Mouse (Mus musculus): ENCODE data around the gene Orm2. TPM values are rescaled to one million over a fixed set of nuclear protein-coding genes. Genes with fewer than 3 reads are reported as not detected.

Orm2 gene
- polyA plus RNA-seq, 1 experiment from 2014 or later = not detected

DNA sequence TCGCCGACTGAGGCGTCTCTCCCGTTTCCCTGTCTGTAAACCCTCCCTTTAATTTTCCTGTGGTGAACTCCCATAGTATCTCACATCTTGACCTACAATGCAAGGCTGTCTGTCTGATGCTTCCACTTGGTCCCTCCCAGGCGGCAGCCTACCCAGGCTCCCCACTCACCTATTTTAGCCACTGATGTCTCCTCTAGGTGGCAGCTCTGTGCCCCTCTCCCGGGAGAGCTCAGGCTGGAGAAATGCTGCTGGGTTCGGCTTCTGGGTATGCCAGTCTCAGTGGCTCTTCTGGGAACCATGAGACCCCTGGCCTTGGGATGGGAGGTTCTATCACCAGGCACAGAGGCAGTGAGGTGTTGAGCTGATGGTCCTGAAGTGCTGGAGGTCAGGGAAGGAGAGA is 15.2 kb downstream of the Orm2 start:
- no peak for ATAC-seq (ENCODE audit: insufficient number of reproducible peaks, insufficient read depth, low FRiP score, low read depth)
- H3K4me2 ChIP-seq (ENCODE audit: low read length) = no peak overlapping the region
- peaks cover 48% of the 10 kb centered on the region for H3K36me3 ChIP-seq (ENCODE audit: control insufficient read depth, insufficient read depth, low read length)
- H3K9ac ChIP-seq (ENCODE audit: low read length) = no peak overlapping the region
- H3K9me3 ChIP-seq (ENCODE audit: control insufficient read depth, low read length) = no peaks in the 10 kb centered on the region
- WGBS = 67% methylated on average over 7 of the region's 7 CpGs
- H3K27ac ChIP-seq (replicated peaks in 1 of 2; ENCODE audit: control insufficient read depth in 1 of 2, insufficient read depth in 1 of 2, low read depth in 2 of 2, low read length in 2 of 2) = no peak overlapping the region
- H3K4me1 ChIP-seq (ENCODE audit: control insufficient read depth in 2 of 2, insufficient read depth in 2 of 2, low read length in 2 of 2) = no peaks in the 10 kb centered on the region
- H3K27me3 ChIP-seq (ENCODE audit: control insufficient read depth, insufficient read depth, low read length) = no peaks in the 10 kb centered on the region
- H3K4me3 ChIP-seq (ENCODE audit: control insufficient read depth in 1 of 2, insufficient read depth in 1 of 2, low read depth in 1 of 2, low read length in 2 of 2) = no peak overlapping the region

DNA sequence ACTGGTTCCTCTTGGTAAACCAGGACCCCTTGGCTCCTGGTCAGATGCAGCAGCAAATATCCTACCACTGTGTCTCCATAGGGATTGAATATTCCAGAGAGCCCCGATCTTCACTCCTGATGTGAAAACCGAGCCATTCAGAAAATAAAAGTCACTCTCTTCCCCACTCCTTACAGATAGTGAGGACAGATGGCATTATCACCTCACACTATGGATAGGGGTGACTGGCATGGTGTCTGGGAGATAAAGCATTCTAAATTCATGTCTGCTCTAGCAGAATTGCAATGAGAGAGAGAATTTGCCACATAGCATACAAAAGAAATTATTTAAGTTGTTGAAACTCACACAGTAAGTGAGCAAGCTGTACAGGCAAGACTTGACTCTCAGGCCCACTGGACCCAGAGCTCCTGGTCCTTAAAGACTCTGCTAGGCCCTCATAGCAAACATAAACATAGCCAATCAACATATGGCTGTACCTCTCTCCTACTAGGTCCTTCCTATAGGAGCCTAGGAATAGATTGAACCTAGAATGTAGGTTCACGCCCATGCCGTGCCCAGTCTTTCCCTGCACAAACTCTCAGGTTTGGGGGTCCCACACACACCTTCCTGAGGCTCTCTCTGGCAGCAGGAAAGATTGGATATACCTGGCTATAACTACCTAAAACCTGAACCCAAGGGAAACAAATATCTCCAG is 20.6 kb downstream of the Orm2 start:
- Histone ChIP-seq H3K27me3 (ENCODE audit: control insufficient read depth, insufficient read depth, low read length) (no peaks in the 10 kb centered on the region), H3K27ac (replicated peaks in 1 of 2; ENCODE audit: control insufficient read depth in 1 of 2, insufficient read depth in 1 of 2, low read depth in 2 of 2, low read length in 2 of 2) (no peak overlapping the region), H3K9ac (ENCODE audit: low read length) (no peak overlapping the region), H3K4me3 (ENCODE audit: control insufficient read depth in 1 of 2, insufficient read depth in 1 of 2, low read depth in 1 of 2, low read length in 2 of 2) (no peak overlapping the region), H3K4me2 (ENCODE audit: low read length) (no peak overlapping the region), H3K4me1 (ENCODE audit: control insufficient read depth in 2 of 2, insufficient read depth in 2 of 2, low read length in 2 of 2) (no peaks in the 10 kb centered on the region), H3K36me3 (ENCODE audit: control insufficient read depth, insufficient read depth, low read length) (peaks cover 42% of the 10 kb centered on the region), H3K9me3 (ENCODE audit: control insufficient read depth, low read length) (no peaks in the 10 kb centered on the region)
- WGBS = 75% methylated on average over 4 of the region's 4 CpGs
- ATAC-seq (ENCODE audit: insufficient number of reproducible peaks, insufficient read depth, low FRiP score, low read depth) = no peak

- Histone ChIP-seq H3K4me2 (ENCODE audit: low read length) (no peak overlapping the region), H3K9ac (ENCODE audit: low read length) (no peak overlapping the region), H3K27me3 (ENCODE audit: control insufficient read depth, insufficient read depth, low read length) (no peaks in the 10 kb centered on the region), H3K4me3 (ENCODE audit: control insufficient read depth in 1 of 2, insufficient read depth in 1 of 2, low read depth in 1 of 2, low read length in 2 of 2) (no peak overlapping the region), H3K27ac (replicated peaks in 1 of 2; ENCODE audit: control insufficient read depth in 1 of 2, insufficient read depth in 1 of 2, low read depth in 2 of 2, low read length in 2 of 2) (no peak overlapping the region), H3K36me3 (ENCODE audit: control insufficient read depth, insufficient read depth, low read length) (peaks cover 45% of the 10 kb centered on the region), H3K4me1 (ENCODE audit: control insufficient read depth in 2 of 2, insufficient read depth in 2 of 2, low read length in 2 of 2) (no peaks in the 10 kb centered on the region), H3K9me3 (ENCODE audit: control insufficient read depth, low read length) (no peaks in the 10 kb centered on the region)
- no peak for ATAC-seq (ENCODE audit: insufficient number of reproducible peaks, insufficient read depth, low FRiP score, low read depth)
- 82% methylated on average over 12 of the region's 12 CpGs for WGBS
Measured at GRCm38 (mm10) chr4:63383474-63383873, 21.2 kb downstream of the Orm2 start.

GRCm38 (mm10) chr4:63384262-63384661 is 22.0 kb downstream of the Orm2 start:
- no peaks in the 10 kb centered on the region for H3K9me3 ChIP-seq (ENCODE audit: control insufficient read depth, low read length)
- H3K9ac ChIP-seq (ENCODE audit: low read length) = no peak overlapping the region
- H3K27me3 ChIP-seq (ENCODE audit: control insufficient read depth, insufficient read depth, low read length) = no peaks in the 10 kb centered on the region
- no peak for ATAC-seq (ENCODE audit: insufficient number of reproducible peaks, insufficient read depth, low FRiP score, low read depth)
- no peak overlapping the region for H3K4me2 ChIP-seq (ENCODE audit: low read length)
- no peak overlapping the region for H3K4me3 ChIP-seq (ENCODE audit: control insufficient read depth in 1 of 2, insufficient read depth in 1 of 2, low read depth in 1 of 2, low read length in 2 of 2)
- H3K27ac ChIP-seq (replicated peaks in 1 of 2; ENCODE audit: control insufficient read depth in 1 of 2, insufficient read depth in 1 of 2, low read depth in 2 of 2, low read length in 2 of 2) = no peak overlapping the region
- H3K36me3 ChIP-seq (ENCODE audit: control insufficient read depth, insufficient read depth, low read length) = peaks cover 37% of the 10 kb centered on the region
- WGBS = 81% methylated on average over 4 of the region's 4 CpGs
- peaks cover 0 to 2% of the 10 kb centered on the region in 2 experiments; a peak in 1 of 4 replicates for H3K4me1 ChIP-seq (ENCODE audit: control insufficient read depth in 2 of 2, insufficient read depth in 2 of 2, low read length in 2 of 2)

DNA sequence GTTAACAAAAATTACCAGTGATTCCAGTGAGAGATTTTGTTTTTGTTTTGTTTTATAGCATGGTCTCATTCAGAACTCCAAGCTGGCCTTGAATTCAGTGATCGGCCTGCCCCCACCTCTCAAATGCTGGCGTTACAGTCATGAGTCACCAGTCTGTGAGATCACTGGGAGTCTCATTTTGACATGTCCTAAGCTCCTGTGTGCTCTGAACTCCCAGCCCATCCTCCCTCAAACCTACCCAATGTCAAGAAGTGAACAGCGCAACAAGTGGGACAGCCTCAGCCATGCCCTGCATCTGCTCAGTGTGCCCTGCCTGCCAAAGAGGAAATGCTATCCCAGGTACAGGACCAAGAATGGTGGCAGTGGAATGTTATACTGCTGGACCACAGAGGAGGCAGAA is 23.0 kb downstream of the Orm2 start:
- no peak for ATAC-seq (ENCODE audit: insufficient number of reproducible peaks, insufficient read depth, low FRiP score, low read depth)
- Histone ChIP-seq H3K9me3 (ENCODE audit: control insufficient read depth, low read length) (no peaks in the 10 kb centered on the region), H3K9ac (ENCODE audit: low read length) (no peak overlapping the region), H3K4me3 (ENCODE audit: control insufficient read depth in 1 of 2, insufficient read depth in 1 of 2, low read depth in 1 of 2, low read length in 2 of 2) (no peak overlapping the region), H3K4me2 (ENCODE audit: low read length) (no peak overlapping the region), H3K27me3 (ENCODE audit: control insufficient read depth, insufficient read depth, low read length) (no peaks in the 10 kb centered on the region), H3K4me1 (ENCODE audit: control insufficient read depth in 2 of 2, insufficient read depth in 2 of 2, low read length in 2 of 2) (peaks cover 0 to 4% of the 10 kb centered on the region in 2 experiments; a peak in 1 of 4 replicates), H3K36me3 (ENCODE audit: control insufficient read depth, insufficient read depth, low read length) (peaks cover 30% of the 10 kb centered on the region), H3K27ac (replicated peaks in 1 of 2; ENCODE audit: control insufficient read depth in 1 of 2, insufficient read depth in 1 of 2, low read depth in 2 of 2, low read length in 2 of 2) (no peak overlapping the region)
- 74% methylated on average over 3 of the region's 3 CpGs for WGBS

DNA sequence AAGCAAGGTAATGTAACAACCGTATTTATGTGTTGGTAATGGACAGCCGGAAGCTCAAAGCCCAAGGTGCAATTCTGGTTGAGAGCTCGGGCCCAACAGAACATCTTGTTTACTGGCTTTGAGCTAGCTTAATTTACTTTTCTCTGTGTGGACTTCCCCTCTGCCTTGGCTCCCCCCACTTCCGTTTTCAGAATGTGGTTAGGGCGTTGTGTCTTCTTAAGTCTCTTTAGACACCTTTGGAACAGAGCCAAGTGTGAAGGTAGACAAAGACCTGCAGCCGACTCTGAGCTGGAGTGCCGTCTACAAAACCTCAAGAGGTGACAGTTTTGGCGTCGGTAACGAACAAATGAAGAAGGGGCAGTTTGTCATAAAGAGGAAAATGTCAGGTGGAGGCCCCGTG is 23.5 kb downstream of the Orm2 start:
- no peaks in the 10 kb centered on the region for H3K9me3 ChIP-seq (ENCODE audit: control insufficient read depth, low read length)
- 78% methylated on average over 11 of the region's 11 CpGs for whole genome bisulfite sequencing
- no peak overlapping the region for H3K4me2 ChIP-seq (ENCODE audit: low read length)
- no peak for ATAC-seq (ENCODE audit: insufficient number of reproducible peaks, insufficient read depth, low FRiP score, low read depth)
- no peak overlapping the region for H3K4me3 ChIP-seq (ENCODE audit: control insufficient read depth in 1 of 2, insufficient read depth in 1 of 2, low read depth in 1 of 2, low read length in 2 of 2)
- peaks cover 0 to 4% of the 10 kb centered on the region in 2 experiments; a peak in 1 of 4 replicates for H3K4me1 ChIP-seq (ENCODE audit: control insufficient read depth in 2 of 2, insufficient read depth in 2 of 2, low read length in 2 of 2)
- H3K9ac ChIP-seq (ENCODE audit: low read length) = no peak overlapping the region
- no peak overlapping the region for H3K27ac ChIP-seq (replicated peaks in 1 of 2; ENCODE audit: control insufficient read depth in 1 of 2, insufficient read depth in 1 of 2, low read depth in 2 of 2, low read length in 2 of 2)
- H3K36me3 ChIP-seq (ENCODE audit: control insufficient read depth, insufficient read depth, low read length) = peaks cover 25% of the 10 kb centered on the region
- H3K27me3 ChIP-seq (ENCODE audit: control insufficient read depth, insufficient read depth, low read length) = no peaks in the 10 kb centered on the region

DNA sequence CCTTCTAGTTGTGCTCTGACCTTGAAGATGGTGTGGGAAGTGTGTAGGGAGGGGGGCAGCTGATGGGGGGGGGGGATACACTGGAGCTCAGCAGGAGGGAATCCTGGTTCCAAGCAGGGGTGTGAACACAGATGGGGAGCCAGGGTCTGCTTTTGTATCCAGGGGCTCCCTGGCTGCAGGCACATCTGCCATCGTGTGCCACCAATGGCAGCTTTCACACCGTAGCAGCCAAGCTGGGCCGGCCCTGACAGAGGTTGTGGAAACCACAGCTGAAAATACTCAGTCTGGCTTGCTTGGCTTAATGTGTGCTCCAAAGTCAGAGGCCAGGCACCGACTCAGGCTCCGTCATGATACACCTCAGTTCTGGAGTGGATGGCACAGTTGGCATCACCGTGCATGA is 25.8 kb downstream of the Orm2 start:
- 76% methylated on average over 6 of the region's 6 CpGs for WGBS
- no peak for ATAC-seq (ENCODE audit: insufficient number of reproducible peaks, insufficient read depth, low FRiP score, low read depth)
- H3K36me3 ChIP-seq (ENCODE audit: control insufficient read depth, insufficient read depth, low read length) = peaks cover 14% of the 10 kb centered on the region

More for the DNA sequence above, 25.8 kb downstream of the Orm2 start:
- no peak overlapping the region for H3K4me2 ChIP-seq (ENCODE audit: low read length)
- H3K27ac ChIP-seq (replicated peaks in 1 of 2; ENCODE audit: control insufficient read depth in 1 of 2, insufficient read depth in 1 of 2, low read depth in 2 of 2, low read length in 2 of 2) = no peak overlapping the region
- no peak overlapping the region for H3K4me3 ChIP-seq (ENCODE audit: control insufficient read depth in 1 of 2, insufficient read depth in 1 of 2, low read depth in 1 of 2, low read length in 2 of 2)
- no peak overlapping the region for H3K9ac ChIP-seq (ENCODE audit: low read length)
- no peaks in the 10 kb centered on the region for H3K27me3 ChIP-seq (ENCODE audit: control insufficient read depth, insufficient read depth, low read length)
- H3K4me1 ChIP-seq (ENCODE audit: control insufficient read depth in 2 of 2, insufficient read depth in 2 of 2, low read length in 2 of 2) = peaks cover 6 to 13% of the 10 kb centered on the region in 2 experiments; a peak in 2 of 4 replicates
- no peaks in the 10 kb centered on the region for H3K9me3 ChIP-seq (ENCODE audit: control insufficient read depth, low read length)

Data from heart, embryonic 14.5 days (tissue).